Mouse (Mus musculus) left cerebral cortex, postnatal 36 days (tissue): ENCODE measurements around the gene Gria2. TPM values are rescaled to one million over a fixed set of nuclear protein-coding genes. Genes with fewer than 3 reads are reported as not detected.
A peak's percentile ranks its signal among the peaks of the same experiment; 100 is the strongest.

ENCODE experiments used
- DNase-seq, 2 experiments: peaks; one replicate each; pipeline ENCODE4 v3.0.0; 2021 to 2022; ENCODE audit warnings: low spot score in 2 of 2, mixed read lengths in 1 of 2
- intact Hi-C: fragments of 180-260 bp; cut with DNase I; formaldehyde crosslinking; loops from one replicate; pipeline ENCODE4 v1.15.1; 2025
- total RNA-seq, 2 experiments: library from RNA; stranded (reverse); gene quantifications; 2 replicates each; pipeline ENCODE4 v1.2.3; 2021

Gria2 gene
- total RNA-seq: 100 to 1,000 TPM; 440 to 563 TPM

DNA sequence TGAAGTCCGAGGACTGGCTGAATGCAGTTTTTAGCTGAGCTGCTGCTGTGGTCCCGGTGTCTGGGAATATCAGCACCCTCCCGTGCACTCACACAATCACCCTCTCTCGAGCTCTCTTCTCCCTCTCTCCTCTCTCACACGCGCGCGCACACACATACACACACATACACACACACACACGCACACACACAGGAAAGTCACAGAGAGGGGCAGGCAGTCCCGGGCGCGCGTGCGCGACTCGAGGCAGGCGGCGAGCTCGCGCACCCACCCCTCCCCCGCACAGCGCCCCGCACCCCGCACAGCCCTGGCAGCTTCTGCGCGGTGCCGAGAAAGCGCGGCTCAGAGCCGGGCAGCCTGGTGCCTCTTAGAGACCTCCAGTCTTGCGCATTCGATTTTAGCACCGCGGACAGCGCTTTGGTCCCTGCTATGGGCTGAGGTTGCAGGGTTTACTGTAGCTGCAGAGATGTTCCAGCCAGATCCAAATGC lies at the start of gene Gria2:
Gene Gria2 (minus strand): TSS at position 240 of the 486 bp plus-strand sequence.
- DNase-seq: peak; percentile 90 to 92
- intact Hi-C loops: loop anchor here (5.0 to 10.0 kb wide), 7 partner anchors 80 to 982 kb away; partner anchors contain the start of genes Fam198b, Glrb, Pdgfc and Tmem144

- intact Hi-C loops: no loop called here
- DNase-seq: peak in 1 of 2 experiments; percentile 12
These were observed 48.3 kb upstream of the Gria2 start for GRCm38 (mm10) chr3:80850947-80851346.

- intact Hi-C loops: no loop called here
- DNase-seq: no peak
These were observed 43.0 kb upstream of the Gria2 start for GRCm38 (mm10) chr3:80845634-80846033.

DNA sequence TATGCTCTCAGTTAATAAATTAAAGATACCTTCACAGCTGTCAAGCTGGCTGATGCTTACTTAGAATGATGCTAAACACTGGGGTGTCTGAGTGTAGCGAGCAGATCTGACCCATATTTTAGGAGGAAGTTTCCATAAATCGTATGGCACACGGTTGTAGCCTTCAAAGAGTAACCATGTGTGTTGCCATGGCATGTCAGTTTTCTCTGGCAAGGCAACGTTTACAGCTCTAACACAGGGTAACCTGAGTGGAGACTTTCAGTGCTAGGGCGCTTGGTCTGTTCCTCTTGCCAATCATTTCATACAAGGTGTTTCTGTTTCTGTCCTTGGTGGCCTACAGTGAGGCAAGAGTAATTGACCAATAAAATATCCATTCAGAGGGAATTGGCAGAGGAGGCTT lies 37.2 kb upstream of the Gria2 start:
- intact Hi-C loops: no loop called here
- no peak for DNase-seq

DNA sequence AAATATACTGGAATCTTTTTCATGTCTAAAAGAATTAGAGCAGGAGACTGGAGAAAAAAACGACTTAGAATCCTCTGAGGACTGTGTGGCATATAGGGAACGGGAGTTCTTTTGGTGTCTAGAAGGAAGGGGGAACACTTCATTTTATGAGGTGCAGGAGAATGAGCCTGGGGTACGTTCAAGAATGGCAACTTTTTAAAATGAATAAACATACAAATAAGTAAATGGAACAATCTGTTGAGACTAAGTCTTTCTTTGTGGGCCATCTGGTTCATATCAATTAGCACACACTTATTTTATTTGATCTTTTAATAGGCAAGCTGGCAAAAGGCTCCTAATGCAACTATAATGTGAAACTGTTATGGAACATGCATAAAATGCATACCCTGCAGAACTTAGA lies 34.9 kb upstream of the Gria2 start:
- intact Hi-C loops: no loop called here
- no peak for DNase-seq

GRCm38 (mm10) chr3:80823975-80824374 lies 21.3 kb upstream of the Gria2 start:
- DNase-seq: no peak
- intact Hi-C loops: no loop called here

- intact Hi-C loops: no loop called here
- DNase-seq: no peak
These were observed 16.0 kb upstream of the Gria2 start for GRCm38 (mm10) chr3:80818619-80819018.

DNA sequence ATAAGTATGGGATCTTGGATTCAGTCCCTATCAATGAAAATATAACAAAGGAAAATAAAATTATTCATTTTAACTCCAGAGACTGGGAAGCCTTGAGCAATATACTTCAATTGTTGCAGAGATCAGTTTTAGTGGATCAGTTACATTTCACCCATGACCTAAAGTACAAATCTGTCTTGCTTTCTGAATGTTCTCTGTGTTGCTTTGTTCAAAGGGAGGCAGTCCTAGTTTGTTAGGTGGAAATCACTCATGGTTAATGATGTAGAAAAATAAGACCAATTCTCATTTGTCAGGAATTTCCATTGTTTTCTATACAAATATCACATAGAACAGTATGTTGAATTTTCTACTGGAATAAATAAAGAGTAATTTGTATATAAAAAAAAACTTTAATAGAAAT lies 11.1 kb upstream of the Gria2 start:
- intact Hi-C loops: no loop called here
- no peak for DNase-seq

GRCm38 (mm10) chr3:80812237-80812636 lies 9.6 kb upstream of the Gria2 start:
- intact Hi-C loops: no loop called here
- no peak for DNase-seq

GRCm38 (mm10) chr3:80805327-80805726 lies 2.7 kb upstream of the Gria2 start:
- DNase-seq: no peak
- intact Hi-C loops: loop anchor here (10.0 kb wide), 4 partner anchors 229 to 979 kb away; partner anchors contain the start of genes Fam198b, Pdgfc and Tmem144

DNA sequence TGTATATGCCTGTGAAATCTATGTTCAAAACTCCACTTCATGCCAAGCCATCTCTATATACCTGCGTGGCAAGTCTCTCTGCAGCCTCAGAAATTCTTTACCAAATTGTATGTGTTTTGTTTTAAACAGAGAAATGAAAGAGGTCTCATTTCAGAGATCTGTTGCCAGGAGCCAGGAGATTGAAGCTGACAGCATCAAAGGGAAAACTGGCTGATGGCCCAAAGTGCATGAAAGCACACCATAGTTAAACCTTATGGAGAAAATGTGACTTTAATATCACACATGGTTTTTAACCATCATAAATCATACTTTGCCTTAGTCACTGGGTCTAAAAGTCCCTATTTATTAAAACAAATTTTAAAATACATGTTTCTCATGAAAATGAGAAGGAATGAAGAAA lies 1.2 kb upstream of the Gria2 start:
- no peak for DNase-seq
- intact Hi-C loops: loop anchor here (5.0 to 10.0 kb wide), 7 partner anchors 82 to 981 kb away; partner anchors contain the start of genes Fam198b, Glrb, Pdgfc and Tmem144

DNA sequence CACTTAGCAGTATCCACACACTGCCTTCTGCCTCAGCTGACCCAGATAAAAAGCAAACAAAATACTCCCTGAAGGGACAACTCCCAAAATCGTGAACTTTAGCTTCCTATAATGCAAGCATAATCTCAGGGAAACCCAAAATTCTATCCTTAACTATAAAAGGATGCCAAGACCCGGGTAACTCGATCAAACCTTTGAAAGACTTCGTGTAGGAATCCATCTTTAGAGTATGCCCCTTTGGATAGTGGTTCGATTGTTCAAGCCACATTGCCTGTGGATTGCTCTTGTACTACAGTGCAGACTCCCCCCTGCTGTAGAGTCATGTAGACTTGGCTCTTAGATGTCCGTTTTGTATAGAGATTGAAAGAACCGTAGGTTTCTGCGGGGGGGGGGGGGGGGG lies 576 bp upstream of the Gria2 start:
- intact Hi-C loops: loop anchor here (5.0 to 10.0 kb wide), 7 partner anchors 81 to 982 kb away; partner anchors contain the start of genes Fam198b, Glrb, Pdgfc and Tmem144
- no peak for DNase-seq

DNA sequence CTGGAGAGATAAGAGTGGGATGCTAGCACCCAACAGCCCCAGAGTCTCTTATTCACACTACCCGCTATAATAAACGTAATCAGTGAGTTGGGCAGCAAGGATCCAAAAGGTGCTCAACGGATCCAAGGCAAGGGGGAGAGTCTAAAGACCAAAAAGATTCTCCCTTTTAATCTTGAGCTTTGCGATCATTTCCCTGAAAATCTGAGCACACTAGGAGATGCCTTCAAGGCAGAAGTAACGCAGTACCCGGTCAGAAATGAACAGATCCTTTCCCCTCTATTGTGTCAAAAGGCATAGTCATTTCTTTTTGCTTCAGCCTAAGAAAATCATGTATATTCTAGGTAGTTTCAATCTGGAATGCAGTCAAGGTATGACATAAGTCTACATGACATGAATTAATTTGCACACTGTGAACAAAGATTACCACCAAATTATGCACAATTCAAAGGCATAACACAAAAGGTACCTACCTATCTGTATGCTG lies 766 bp downstream of the Gria2 start:
- intact Hi-C loops: loop anchor here (2.0 to 10.0 kb wide), 8 partner anchors 80 to 983 kb away; partner anchors contain the start of genes Fam198b, Glrb, Pdgfc and Tmem144
- no peak for DNase-seq

DNA sequence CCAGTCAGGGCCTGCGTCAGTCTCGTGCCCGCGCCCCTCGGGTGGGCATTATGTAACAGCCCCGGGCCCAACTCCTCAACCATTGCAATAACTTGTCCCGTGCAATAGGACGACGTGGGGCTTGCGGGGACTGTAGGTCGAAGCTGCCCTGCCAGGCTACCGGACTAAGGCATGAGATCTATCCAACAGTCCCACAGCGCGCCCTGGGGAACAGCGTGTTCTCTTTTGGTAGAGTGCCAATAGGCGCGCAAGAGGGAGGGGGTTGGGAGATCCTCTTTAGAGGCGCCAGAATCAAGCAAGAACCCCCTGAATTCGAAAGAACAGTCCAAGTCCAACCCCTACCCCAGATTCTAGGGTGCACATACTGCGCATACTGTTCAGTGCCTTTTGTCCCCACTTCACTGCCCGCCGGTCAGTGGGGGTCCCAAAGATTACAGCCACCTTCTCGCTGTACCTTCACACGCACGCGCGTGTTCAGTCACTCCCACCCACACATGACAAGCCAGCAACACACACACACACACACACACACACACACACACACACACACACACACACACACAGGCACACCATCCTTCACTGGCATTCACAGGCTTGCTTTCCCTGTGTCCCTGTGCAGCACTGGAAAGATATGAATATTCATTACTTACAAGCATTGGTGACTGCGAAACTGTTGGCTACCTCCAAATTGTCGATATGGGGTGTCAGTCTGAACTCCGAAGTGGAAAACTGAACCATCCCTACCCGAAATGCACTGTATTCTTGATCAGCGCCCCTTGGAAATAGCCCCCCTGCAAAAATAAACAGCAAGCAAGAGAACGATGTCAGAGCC lies 1.4 kb downstream of the Gria2 start:
- intact Hi-C loops: loop anchor here (2.0 to 10.0 kb wide), 8 partner anchors 79 to 984 kb away; partner anchors contain the start of genes Fam198b, Glrb, Pdgfc and Tmem144

DNA sequence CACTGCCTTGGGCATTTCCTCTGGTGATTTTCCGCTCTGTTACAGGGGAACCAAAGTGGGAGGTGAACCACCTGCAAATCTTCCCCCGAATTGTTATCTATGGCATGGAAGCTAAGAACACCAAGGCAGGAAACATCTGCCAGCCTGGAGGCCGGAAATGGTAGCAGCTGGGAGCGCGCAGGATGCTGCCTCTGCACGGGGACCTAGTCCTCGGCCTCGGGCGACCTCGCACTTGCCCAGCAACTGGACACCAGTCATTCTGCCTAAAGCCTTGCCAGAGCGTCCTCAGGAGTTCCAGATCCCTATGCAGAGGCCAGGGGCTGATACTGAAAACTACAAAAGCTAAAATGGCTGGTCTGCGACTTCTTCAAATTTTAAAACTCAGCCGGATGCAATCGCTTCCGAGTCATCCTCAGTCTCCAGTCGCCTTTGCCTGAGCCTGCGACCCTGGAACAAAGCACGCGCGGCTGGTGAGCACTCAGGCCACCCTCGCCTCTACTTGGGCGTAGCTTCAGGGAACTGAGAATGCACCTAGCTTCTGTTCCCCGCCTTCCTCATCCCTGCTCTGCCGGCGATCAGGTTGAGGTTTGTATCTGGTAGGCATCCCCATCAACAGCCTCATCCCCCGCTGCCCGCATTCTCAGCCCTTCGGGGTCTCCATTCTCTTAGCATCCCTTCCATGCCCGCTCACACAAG lies 2.2 kb downstream of the Gria2 start:
- intact Hi-C loops: loop anchor here (2.0 to 10.0 kb wide), 8 partner anchors 78 to 984 kb away; partner anchors contain the start of genes Fam198b, Glrb, Pdgfc and Tmem144
- peak; percentile 63 to 69 for DNase-seq

More for the DNA sequence above, 1.4 kb downstream of the Gria2 start:
- DNase-seq: peak; percentile 75 to 76

GRCm38 (mm10) chr3:80797935-80798334 lies 4.7 kb downstream of the Gria2 start:
- intact Hi-C loops: no loop called here

GRCm38 (mm10) chr3:80796764-80797163 lies 5.9 kb downstream of the Gria2 start:
- DNase-seq: no peak
- intact Hi-C loops: no loop called here

More at GRCm38 (mm10) chr3:80797935-80798334, 4.7 kb downstream of the Gria2 start:
- no peak for DNase-seq

- intact Hi-C loops: no loop called here
- no peak for DNase-seq
These were observed 7.4 kb downstream of the Gria2 start for GRCm38 (mm10) chr3:80795284-80795683.

DNA sequence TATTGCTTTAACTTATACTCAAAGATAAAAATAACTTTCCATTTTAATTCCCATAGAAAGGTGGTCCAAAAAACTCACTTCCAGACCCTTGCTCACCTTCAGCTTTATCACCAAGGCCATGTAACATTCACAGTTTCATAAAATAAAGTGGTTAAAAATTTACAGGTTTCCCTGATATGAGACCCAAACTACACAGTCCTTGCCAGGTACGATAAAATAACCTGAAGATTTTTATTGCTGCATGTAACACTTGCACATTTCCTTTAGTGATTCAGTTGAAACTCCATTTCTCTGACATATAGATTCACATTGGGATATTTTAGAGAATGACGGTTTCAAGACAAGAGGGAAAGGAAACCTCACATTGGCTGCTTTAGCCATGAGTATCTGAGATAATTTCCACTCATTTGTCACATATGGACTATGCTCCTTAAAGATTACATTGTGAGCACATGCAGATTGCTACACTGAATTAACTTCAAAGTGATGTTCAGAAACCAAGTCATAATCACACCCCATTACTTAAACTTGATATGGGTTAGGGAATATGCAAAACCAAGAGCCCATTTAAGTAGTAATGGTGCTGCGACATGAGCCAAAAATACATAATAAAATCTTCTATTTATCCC lies 15.4 kb downstream of the Gria2 start:
- intact Hi-C loops: no loop called here
- no peak for DNase-seq
